Comparison of ENCODE assay signal across 24 mouse cellular contexts in genomic region chr15:99699715-99700114, GRCm38 (mm10). TPM values are rescaled to one million over a fixed set of nuclear protein-coding genes. Genes with fewer than 3 reads are reported as not detected.
A peak's percentile ranks its signal among the peaks of the same experiment; 100 is the strongest.
DNase-seq lines count a peak whose midpoint lies in the region; ATAC-seq lines count a peak whose summit lies in the region.
"Had no signal": no experiment of that assay in that cellular context is flagged by ENCODE, and none has a peak within 500 bp of the region (broad histone marks: within the 10 kb centered on the region; RNA-seq: fewer than 3 reads in every experiment).

No protein-coding gene starts in this region.

- peaks cover 33% of the 10 kb centered on the region for H3K4me1 ChIP-seq in neural tube, embryonic 13.5 days (replicated peaks)
- peaks cover 38% of the 10 kb centered on the region for H3K4me1 ChIP-seq in intestine, embryonic 16.5 days (ENCODE audit: control insufficient read depth, insufficient read depth, low read length)

- WGBS in neural tube, embryonic 13.5 days: 59% methylated on average over 10 of the region's 10 CpGs
- WGBS in intestine, embryonic 16.5 days: 74% methylated on average over 10 of the region's 10 CpGs

- H3K4me2 ChIP-seq in neural tube, embryonic 13.5 days: no peak overlapping the region
- peak overlapping the region; percentile 25; the same call in 1 of the 2 replicates for H3K4me2 ChIP-seq in intestine, embryonic 16.5 days (ENCODE audit: low read depth, low read length)
- H3K4me2 ChIP-seq: heart, embryonic 11.5 days; heart, embryonic 15.5 days; hindbrain, embryonic 15.5 days had no signal

- DNase-seq in cerebellum, adult 9-11 months: peak; percentile 41
- no peak for DNase-seq in cerebellum, adult 8-10 months
- DNase-seq in neural tube, embryonic 10.5 days (ENCODE audit: extremely low spot score, low spot score): no peak
- DNase-seq in layer of hippocampus, adult 8-10 months (ENCODE audit: low spot score in 2 of 2): no peak
- DNase-seq in embryo, embryonic 9.5 days (ENCODE audit: extremely low spot score): no peak
- DNase-seq: cerebellum, adult 18-20 months; forebrain, postnatal 0 days; gastrocnemius, postnatal 14 days; heart, adult 2 months; heart, postnatal 14 days; kidney, adult 18-20 months had no signal

- H3K36me3 ChIP-seq in neural tube, embryonic 13.5 days: peaks cover 71% of the 10 kb centered on the region
- H3K36me3 ChIP-seq in intestine, embryonic 16.5 days (ENCODE audit: control insufficient read depth, insufficient read depth, low read length): 0 out of 2 replicates have a peak, but pooled peaks cover 2% of the 10 kb centered on the region
- H3K36me3 ChIP-seq: heart, embryonic 15.5 days had no signal

- H3K4me3 ChIP-seq in neural tube, embryonic 13.5 days: no peak overlapping the region
- no peak overlapping the region for H3K4me3 ChIP-seq in intestine, embryonic 16.5 days (ENCODE audit: low read length)
- H3K4me3 ChIP-seq: heart, adult 2 months; heart, embryonic 15.5 days; hindbrain, embryonic 15.5 days had no signal

- H3K9me3 ChIP-seq in neural tube, embryonic 13.5 days: no peaks in the 10 kb centered on the region
- H3K9me3 ChIP-seq in intestine, embryonic 16.5 days (ENCODE audit: control insufficient read depth, low read length): no peaks in the 10 kb centered on the region
- H3K9me3 ChIP-seq: G1E; heart, embryonic 15.5 days; hindbrain, embryonic 15.5 days had no signal

- ATAC-seq in neural tube, embryonic 13.5 days (ENCODE audit: low read depth): no peak
- no peak for ATAC-seq in intestine, embryonic 16.5 days
- ATAC-seq: forebrain, postnatal 0 days had no signal

- H3K27me3 ChIP-seq in neural tube, embryonic 13.5 days: no peaks in the 10 kb centered on the region
- H3K27me3 ChIP-seq in intestine, embryonic 16.5 days (replicated peaks; ENCODE audit: control insufficient read depth, insufficient read depth, low read length): 0 out of 2 replicates have a peak, but pooled peaks cover 7% of the 10 kb centered on the region
- H3K27me3 ChIP-seq: hindbrain, embryonic 15.5 days had no signal

- H3K27ac ChIP-seq in neural tube, embryonic 13.5 days (replicated peaks): no peak overlapping the region
- H3K27ac ChIP-seq in intestine, embryonic 16.5 days (ENCODE audit: low read length): peak overlapping the region; percentile 94
- H3K27ac ChIP-seq: heart, adult 2 months; heart, embryonic 15.5 days; hindbrain, embryonic 15.5 days had no signal

- H3K9ac ChIP-seq in neural tube, embryonic 13.5 days: peak overlapping the region; percentile 22; the same call in 1 of the 2 replicates
- no peak overlapping the region; the same call in 1 of the 2 replicates for H3K9ac ChIP-seq in intestine, embryonic 16.5 days (ENCODE audit: low read depth, low read length)
- H3K9ac ChIP-seq: forebrain, postnatal 0 days; heart, embryonic 15.5 days; hindbrain, embryonic 15.5 days had no signal

RNA-seq across cellular contexts. Expression of gene Smarcd1, which starts 2.2 kb away (rescaled TPM):
- 117 and 134 TPM in 2 replicates for polyA plus RNA-seq in neural tube, embryonic 13.5 days (2015; fragmentation: Nextera tagmentation; extraction: Ambion mirVana)
- polyA plus RNA-seq in intestine, embryonic 16.5 days (2015; fragmentation: Nextera tagmentation; extraction: Ambion mirVana): 19.3 and 20.9 TPM in 2 replicates
- total RNA-seq in layer of hippocampus, adult 8-10 months (2022): 100 to 1,000 TPM; 106 to 125 (median 113) TPM

RNA-seq across cellular contexts. Expression of gene Gm17349, which starts 5.6 kb away (rescaled TPM):
- polyA plus RNA-seq in neural tube, embryonic 13.5 days (2015; fragmentation: Nextera tagmentation; extraction: Ambion mirVana): not detected in 2 replicates
- polyA plus RNA-seq in intestine, embryonic 16.5 days (2015; fragmentation: Nextera tagmentation; extraction: Ambion mirVana): not detected in 2 replicates
- 1 to 10 TPM; 4.6 to 6.4 (median 5.5) TPM for total RNA-seq in layer of hippocampus, adult 8-10 months (2022)
- total RNA-seq: common myeloid progenitor, adult 5-6 weeks; forebrain, postnatal 0 days; gastrocnemius, adult 18-20 months; hematopoietic stem cell, adult 5-6 weeks had no signal
- polyA plus RNA-seq: embryonic facial prominence, embryonic 11.5 days; forebrain, embryonic 11.5 days; forebrain, postnatal 0 days; gonadal fat pad, adult 2 months; heart, adult 2 months; heart, embryonic 11.5 days; heart, embryonic 15.5 days; hindbrain, embryonic 15.5 days; kidney, embryonic 14.5 days had no signal

RNA-seq across cellular contexts. Expression of gene Gpd1, which starts 17.6 kb away (rescaled TPM):
- 1.6 and 1.8 TPM in 2 replicates for polyA plus RNA-seq in neural tube, embryonic 13.5 days (2015; fragmentation: Nextera tagmentation; extraction: Ambion mirVana)
- 33.0 and 47.4 TPM in 2 replicates for polyA plus RNA-seq in intestine, embryonic 16.5 days (2015; fragmentation: Nextera tagmentation; extraction: Ambion mirVana)
- total RNA-seq in layer of hippocampus, adult 8-10 months (2022): 100 to 1,000 TPM; 102 to 138 (median 117) TPM
- total RNA-seq: G1E had no signal
- polyA plus RNA-seq: G1E had no signal

RNA-seq across cellular contexts. Expression of gene Cox14, which starts 25.7 kb away (rescaled TPM):
- polyA plus RNA-seq in neural tube, embryonic 13.5 days (2015; fragmentation: Nextera tagmentation; extraction: Ambion mirVana): 170 and 181 TPM in 2 replicates
- polyA plus RNA-seq in intestine, embryonic 16.5 days (2015; fragmentation: Nextera tagmentation; extraction: Ambion mirVana): 249 and 253 TPM in 2 replicates
- total RNA-seq in layer of hippocampus, adult 8-10 months (2022): 100 to 1,000 TPM; 103 to 125 (median 111) TPM

RNA-seq across cellular contexts. Expression of gene Asic1, which starts 29.5 kb away (rescaled TPM):
- polyA plus RNA-seq in neural tube, embryonic 13.5 days (2015; fragmentation: Nextera tagmentation; extraction: Ambion mirVana): 76.0 and 77.8 TPM in 2 replicates
- polyA plus RNA-seq in intestine, embryonic 16.5 days (2015; fragmentation: Nextera tagmentation; extraction: Ambion mirVana): 1.7 and 2.0 TPM in 2 replicates
- total RNA-seq in layer of hippocampus, adult 8-10 months (2022): 10 to 100 TPM; 29.0 to 38.6 (median 34.0) TPM
- total RNA-seq: common myeloid progenitor, adult 5-6 weeks; hematopoietic stem cell, adult 5-6 weeks had no signal
- polyA plus RNA-seq: G1E had no signal

Comparison
In these comparisons a context has a peak if more than half of its experiments do, and no peak if none do; other contexts are left out.
1. RNA of gene Gpd1, which starts 17.6 kb away (polyA plus RNA-seq): 33.0 to 47.4 TPM in intestine, embryonic 16.5 days; 1.6 to 1.8 TPM in neural tube, embryonic 13.5 days; every median in the first group is over 10 times any median in the second.